Mouse (Mus musculus): ENCODE data around the gene Iqschfp. TPM values are rescaled to one million over a fixed set of nuclear protein-coding genes. Genes with fewer than 3 reads are reported as not detected.

Iqschfp gene
- polyA plus RNA-seq, 1 experiment from 2014 or later = not detected

DNA sequence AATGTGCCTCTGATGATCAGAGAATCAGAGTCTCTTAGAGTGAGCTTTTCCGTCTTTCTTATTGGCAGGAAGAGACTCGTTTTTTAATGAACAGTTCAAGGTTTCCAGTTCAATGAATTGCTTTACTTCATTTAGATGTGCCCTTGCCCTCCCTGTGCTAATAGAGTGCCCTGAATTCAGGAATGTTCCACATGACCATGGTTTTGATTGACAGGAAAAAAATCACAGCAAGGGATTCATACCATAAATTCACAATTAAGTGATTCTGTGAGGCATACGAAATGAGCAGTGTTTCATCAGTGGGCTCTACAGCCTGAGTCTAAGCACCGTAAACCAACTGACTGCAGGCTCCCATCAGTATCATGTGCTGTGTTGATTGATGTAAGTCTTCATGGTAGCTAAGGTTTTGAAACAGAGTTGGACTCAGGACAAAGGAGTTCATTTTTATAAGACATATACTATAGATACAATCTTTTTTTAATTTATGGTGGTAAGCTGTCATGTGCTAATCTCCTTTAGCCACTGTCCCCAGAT is 312.0 kb downstream of the Iqschfp start:
- H3K27me3 ChIP-seq (ENCODE audit: insufficient read depth, poor library complexity, severe bottlenecking) = no peaks in the 10 kb centered on the region
- WGBS = 75% methylated on average over 4 of the region's 4 CpGs

DNA sequence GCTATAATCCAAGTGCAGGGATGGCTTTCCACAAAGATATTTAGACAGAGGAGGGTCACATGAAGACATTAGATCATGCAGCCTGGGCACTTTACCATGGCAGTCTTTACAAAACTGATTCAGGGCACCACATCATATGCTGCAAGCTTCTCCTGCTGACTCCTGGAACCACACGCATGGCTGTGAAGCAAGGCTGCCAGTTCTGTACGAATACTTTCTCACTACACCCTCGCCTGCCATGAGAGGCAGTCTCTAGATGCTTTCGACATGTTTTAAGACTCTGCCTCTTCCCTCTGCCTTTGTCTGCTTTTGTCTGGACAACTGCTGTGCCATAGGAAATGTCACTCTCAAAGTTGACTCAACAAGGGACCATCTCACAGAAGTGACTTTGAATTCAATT is 318.4 kb downstream of the Iqschfp start:
- Histone ChIP-seq H3K9me3 (no peaks in the 10 kb centered on the region), H3K36me3 (no peaks in the 10 kb centered on the region), H3K4me3 (no peak overlapping the region), H3K4me1 (no peaks in the 10 kb centered on the region), H3K27ac (no peak overlapping the region), H3K27me3 (ENCODE audit: insufficient read depth, poor library complexity, severe bottlenecking) (no peaks in the 10 kb centered on the region)
- WGBS = 79% methylated on average over 4 of the region's 4 CpGs
- DNase-seq (ENCODE audit: low spot score) = no peak

More for the DNA sequence above, 312.0 kb downstream of the Iqschfp start:
- no peaks in the 10 kb centered on the region for H3K4me1 ChIP-seq
- no peak overlapping the region for H3K4me3 ChIP-seq
- H3K9me3 ChIP-seq = no peaks in the 10 kb centered on the region
- no peak for DNase-seq (ENCODE audit: low spot score)
- no peak overlapping the region for H3K27ac ChIP-seq
- no peaks in the 10 kb centered on the region for H3K36me3 ChIP-seq

DNA sequence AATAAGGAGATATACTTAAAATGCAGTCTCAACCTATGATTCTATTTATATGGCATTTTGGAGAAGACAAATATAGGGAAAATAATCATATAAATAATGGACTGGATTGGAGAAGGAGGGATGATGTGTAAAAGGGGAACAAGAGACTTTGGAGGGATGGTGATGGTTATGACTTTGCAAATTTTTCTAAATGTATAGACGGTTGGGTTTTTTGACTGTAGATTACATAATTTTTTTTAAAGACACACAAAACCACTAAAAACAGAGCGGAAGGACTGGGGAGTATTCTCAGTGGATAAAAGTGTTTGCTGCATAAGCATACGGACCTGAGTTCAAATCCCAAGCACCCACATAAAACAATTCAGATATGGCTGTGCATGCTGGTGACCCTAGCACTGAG is 329.4 kb downstream of the Iqschfp start:
- Histone ChIP-seq H3K27ac (no peak overlapping the region), H3K4me3 (no peak overlapping the region), H3K36me3 (no peaks in the 10 kb centered on the region), H3K9me3 (no peaks in the 10 kb centered on the region), H3K27me3 (ENCODE audit: insufficient read depth, poor library complexity, severe bottlenecking) (no peaks in the 10 kb centered on the region), H3K4me1 (no peaks in the 10 kb centered on the region)
- 87% methylated on average over 3 of the region's 3 CpGs for WGBS
- DNase-seq (ENCODE audit: low spot score) = no peak

DNA sequence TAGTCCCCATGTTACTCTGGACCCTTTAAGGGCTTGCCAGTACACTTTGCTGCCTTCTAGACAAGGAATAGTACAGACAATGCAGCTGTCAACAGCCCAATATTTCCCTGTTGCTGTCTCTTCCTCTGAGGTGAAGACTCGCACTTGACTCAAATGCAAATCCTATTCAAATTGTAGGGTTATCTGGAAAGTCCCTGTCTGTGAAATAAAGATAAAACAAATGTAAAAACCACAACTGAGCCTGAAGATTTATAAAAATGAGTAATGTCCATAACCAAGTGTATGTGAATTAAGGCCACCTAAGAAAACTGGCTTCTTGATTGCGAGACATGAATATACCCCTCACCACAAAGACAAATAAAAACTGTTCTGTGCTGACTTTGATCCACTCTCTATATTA is 347.9 kb downstream of the Iqschfp start:
- Histone ChIP-seq H3K36me3 (no peaks in the 10 kb centered on the region), H3K9me3 (no peaks in the 10 kb centered on the region), H3K27ac (no peak overlapping the region), H3K4me3 (no peak overlapping the region), H3K4me1 (no peaks in the 10 kb centered on the region), H3K27me3 (ENCODE audit: insufficient read depth, poor library complexity, severe bottlenecking) (no peaks in the 10 kb centered on the region)
- no peak for DNase-seq (ENCODE audit: low spot score)
- 74% methylated on average over 2 of the region's 2 CpGs for WGBS

DNA sequence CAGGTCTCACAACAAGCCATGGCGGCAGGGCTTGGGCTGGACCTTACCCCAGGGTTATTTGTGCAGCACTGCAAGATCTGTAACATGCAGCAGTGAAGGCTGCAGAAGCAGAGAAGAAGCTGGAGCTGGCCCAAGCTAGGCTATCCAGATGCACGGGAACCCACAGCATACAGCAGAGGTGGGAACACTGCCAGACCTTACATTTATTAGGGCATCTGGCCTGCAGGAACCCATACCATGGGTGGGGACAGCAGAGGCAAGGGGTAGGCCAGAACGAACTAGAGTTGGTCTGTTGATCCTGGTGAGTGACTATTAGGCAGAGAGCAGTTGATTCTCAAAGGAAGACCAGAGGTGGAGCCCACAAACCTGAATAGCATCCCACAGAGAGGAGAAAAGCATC is 351.2 kb downstream of the Iqschfp start:
- no peaks in the 10 kb centered on the region for H3K36me3 ChIP-seq
- H3K4me1 ChIP-seq = no peaks in the 10 kb centered on the region
- no peaks in the 10 kb centered on the region for H3K27me3 ChIP-seq (ENCODE audit: insufficient read depth, poor library complexity, severe bottlenecking)
- H3K9me3 ChIP-seq = no peaks in the 10 kb centered on the region
- no peak for DNase-seq (ENCODE audit: low spot score)
- no peak overlapping the region for H3K4me3 ChIP-seq
- 67% methylated on average over 3 of the region's 3 CpGs for WGBS
- H3K27ac ChIP-seq = no peak overlapping the region

DNA sequence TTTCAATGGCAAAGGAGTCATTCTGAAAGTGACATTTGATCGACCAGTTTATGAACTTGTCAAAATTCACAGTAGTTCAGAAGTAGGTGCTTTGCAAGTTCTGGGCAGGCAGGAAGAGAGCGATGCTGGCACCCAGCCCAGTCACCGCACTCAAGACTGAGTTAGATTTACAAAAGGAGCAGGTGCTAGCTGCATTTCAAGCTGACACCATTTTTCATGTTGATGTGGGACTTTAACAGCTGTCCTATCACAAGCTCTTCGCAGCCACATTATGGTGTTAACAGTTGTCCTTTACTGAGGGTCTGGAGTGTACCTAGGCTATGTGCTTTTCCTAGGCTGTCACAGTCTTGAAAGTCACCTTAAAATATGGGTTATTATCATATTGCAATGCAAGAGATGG is 354.1 kb downstream of the Iqschfp start:
- WGBS = 85% methylated on average over 4 of the region's 4 CpGs
- Histone ChIP-seq H3K27ac (no peak overlapping the region), H3K9me3 (no peaks in the 10 kb centered on the region), H3K36me3 (no peaks in the 10 kb centered on the region), H3K4me3 (no peak overlapping the region), H3K4me1 (no peaks in the 10 kb centered on the region), H3K27me3 (ENCODE audit: insufficient read depth, poor library complexity, severe bottlenecking) (no peaks in the 10 kb centered on the region)
- no peak for DNase-seq (ENCODE audit: low spot score)

DNA sequence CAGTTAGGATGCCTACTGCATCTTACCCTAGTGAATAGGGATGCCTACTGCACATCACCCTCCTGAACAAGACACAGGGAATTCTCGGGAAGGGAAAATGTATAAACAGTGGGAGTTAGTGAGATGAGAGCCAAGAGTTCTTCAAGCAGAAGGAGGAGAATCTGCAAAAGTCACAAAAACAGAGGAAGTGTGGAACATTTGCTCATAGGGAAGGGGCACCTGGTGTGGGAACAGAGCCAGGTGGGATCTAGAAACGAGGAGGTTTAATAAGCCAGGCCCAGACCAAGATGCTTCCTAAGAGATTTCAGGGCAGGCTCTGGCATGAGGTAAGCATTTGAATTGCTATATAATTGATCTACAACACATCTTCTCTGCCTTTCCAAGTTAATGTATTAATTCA is 358.6 kb downstream of the Iqschfp start:
- H3K36me3 ChIP-seq = no peaks in the 10 kb centered on the region
- 72% methylated on average over 2 of the region's 2 CpGs for WGBS
- no peaks in the 10 kb centered on the region for H3K27me3 ChIP-seq (ENCODE audit: insufficient read depth, poor library complexity, severe bottlenecking)
- no peaks in the 10 kb centered on the region for H3K4me1 ChIP-seq
- no peak overlapping the region for H3K4me3 ChIP-seq
- no peak for DNase-seq (ENCODE audit: low spot score)
- no peak overlapping the region for H3K27ac ChIP-seq
- no peaks in the 10 kb centered on the region for H3K9me3 ChIP-seq

DNA sequence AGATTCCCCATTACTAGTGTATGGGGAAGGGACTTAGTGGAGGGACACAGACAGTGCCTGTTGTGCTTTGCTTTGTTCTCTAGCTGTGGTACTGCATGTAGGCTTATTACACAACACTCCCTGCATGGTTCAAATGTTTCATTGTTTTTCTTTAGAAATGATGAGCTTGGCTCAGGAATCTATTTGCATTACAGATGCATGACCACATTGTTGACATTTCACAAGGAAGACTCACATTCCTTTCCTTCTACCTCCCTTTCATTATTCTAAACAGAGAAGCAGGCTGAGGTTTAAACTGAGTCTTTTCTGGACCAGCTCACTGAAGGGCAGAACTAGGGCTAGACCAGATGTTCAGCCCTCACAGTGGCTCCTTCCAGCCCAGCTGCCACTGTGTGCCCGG is 360.3 kb downstream of the Iqschfp start:
- 64% methylated on average over 1 of the region's 1 CpGs for WGBS
- no peaks in the 10 kb centered on the region for H3K36me3 ChIP-seq
- DNase-seq (ENCODE audit: low spot score) = no peak
- H3K4me3 ChIP-seq = no peak overlapping the region
- no peak overlapping the region for H3K27ac ChIP-seq
- no peaks in the 10 kb centered on the region for H3K4me1 ChIP-seq
- no peaks in the 10 kb centered on the region for H3K9me3 ChIP-seq
- no peaks in the 10 kb centered on the region for H3K27me3 ChIP-seq (ENCODE audit: insufficient read depth, poor library complexity, severe bottlenecking)

DNA sequence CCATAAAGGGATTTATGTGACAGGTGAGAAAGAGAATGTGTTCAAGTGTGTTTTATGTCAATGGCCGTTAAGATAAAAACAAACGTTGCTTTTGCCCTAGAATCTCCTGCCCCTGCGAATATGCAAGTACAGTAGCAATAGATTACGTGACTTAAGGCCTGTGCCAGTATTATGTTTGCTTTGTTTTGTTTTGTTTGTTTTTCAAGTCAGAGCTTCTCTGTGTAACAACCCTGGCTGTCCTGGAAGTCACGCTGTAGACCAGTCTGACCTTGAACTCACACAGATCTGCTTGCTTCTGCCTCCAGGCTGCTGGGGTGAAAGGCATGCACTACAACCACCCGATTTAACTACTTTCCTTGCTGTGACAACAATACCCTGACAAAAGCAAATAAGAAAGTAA is 370.3 kb downstream of the Iqschfp start:
- no peaks in the 10 kb centered on the region for H3K9me3 ChIP-seq
- H3K36me3 ChIP-seq = no peaks in the 10 kb centered on the region
- 63% methylated on average over 6 of the region's 6 CpGs for WGBS
- DNase-seq (ENCODE audit: low spot score) = no peak
- H3K4me3 ChIP-seq = no peak overlapping the region
- no peak overlapping the region for H3K27ac ChIP-seq
- no peaks in the 10 kb centered on the region for H3K4me1 ChIP-seq
- H3K27me3 ChIP-seq (ENCODE audit: insufficient read depth, poor library complexity, severe bottlenecking) = no peaks in the 10 kb centered on the region

DNA sequence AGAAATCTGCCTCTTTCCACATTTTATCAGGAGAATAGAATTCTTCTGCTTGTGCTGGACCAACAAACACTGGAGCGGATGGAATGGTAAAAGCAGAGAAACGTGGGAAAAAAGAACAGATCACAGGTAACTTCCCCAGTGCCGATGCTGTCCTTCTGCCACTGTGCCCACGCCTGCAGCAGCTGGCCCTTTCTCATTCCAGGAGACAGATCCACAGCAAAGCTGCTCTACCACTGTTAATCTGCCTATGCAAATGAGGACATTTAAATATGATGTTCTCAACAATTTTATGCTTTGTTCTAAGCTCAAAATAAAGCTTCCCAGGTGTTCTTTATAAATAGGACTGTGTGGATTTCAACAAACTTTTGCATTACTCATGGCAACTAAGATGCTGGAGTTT is 375.9 kb downstream of the Iqschfp start:
- 85% methylated on average over 4 of the region's 4 CpGs for WGBS
- H3K27ac ChIP-seq = no peak overlapping the region
- H3K27me3 ChIP-seq (ENCODE audit: insufficient read depth, poor library complexity, severe bottlenecking) = no peaks in the 10 kb centered on the region
- H3K9me3 ChIP-seq = no peaks in the 10 kb centered on the region
- no peaks in the 10 kb centered on the region for H3K4me1 ChIP-seq
- H3K36me3 ChIP-seq = no peaks in the 10 kb centered on the region
- DNase-seq (ENCODE audit: low spot score) = no peak
- no peak overlapping the region for H3K4me3 ChIP-seq

DNA sequence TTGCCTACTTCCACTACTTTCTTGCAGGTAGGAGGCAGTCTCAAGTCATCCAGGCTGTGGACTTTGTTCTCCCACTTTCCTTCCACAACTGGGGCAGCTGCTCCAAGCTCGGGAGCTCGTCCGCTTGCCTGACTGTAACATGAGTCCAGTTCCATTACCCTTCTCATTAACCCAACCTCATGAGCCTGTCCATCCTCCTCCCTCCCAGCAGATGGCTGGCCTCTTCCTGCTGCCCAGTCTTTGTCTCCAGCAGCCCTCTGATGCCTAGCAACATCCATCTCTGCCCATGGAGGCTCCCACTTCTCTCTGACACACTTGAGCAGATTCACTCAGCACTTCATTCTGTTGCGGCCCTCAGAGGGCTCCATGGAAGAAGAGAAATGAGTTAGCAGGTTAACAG is 377.2 kb downstream of the Iqschfp start:
- Histone ChIP-seq H3K36me3 (no peaks in the 10 kb centered on the region), H3K4me3 (no peak overlapping the region), H3K9me3 (no peaks in the 10 kb centered on the region), H3K27me3 (ENCODE audit: insufficient read depth, poor library complexity, severe bottlenecking) (no peaks in the 10 kb centered on the region), H3K4me1 (no peaks in the 10 kb centered on the region), H3K27ac (no peak overlapping the region)
- WGBS = 89% methylated on average over 4 of the region's 4 CpGs
- DNase-seq (ENCODE audit: low spot score) = no peak

DNA sequence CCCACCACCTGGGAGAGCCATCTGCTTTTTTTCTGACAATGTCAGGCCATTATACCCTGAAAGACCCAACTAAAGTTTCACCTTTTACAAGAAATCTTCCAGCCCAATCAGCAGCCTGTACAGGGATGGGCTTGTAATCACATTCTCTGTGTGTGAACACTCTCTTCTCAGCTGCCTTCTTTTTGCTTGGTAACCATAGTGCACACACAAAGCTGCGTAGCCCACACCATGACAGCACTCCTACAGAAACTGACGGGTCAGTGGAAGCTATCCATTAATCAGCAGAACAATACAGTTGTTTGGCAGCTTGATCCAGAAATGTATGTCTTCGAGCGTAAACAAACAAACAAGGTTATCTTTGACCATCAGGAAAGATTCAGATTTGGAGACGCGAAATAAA is 378.2 kb downstream of the Iqschfp start:
- no peaks in the 10 kb centered on the region for H3K27me3 ChIP-seq (ENCODE audit: insufficient read depth, poor library complexity, severe bottlenecking)
- no peaks in the 10 kb centered on the region for H3K9me3 ChIP-seq
- H3K4me1 ChIP-seq = no peaks in the 10 kb centered on the region
- H3K4me3 ChIP-seq = no peak overlapping the region
- H3K36me3 ChIP-seq = no peaks in the 10 kb centered on the region
- no peak for DNase-seq (ENCODE audit: low spot score)
- no peak overlapping the region for H3K27ac ChIP-seq
- WGBS = 82% methylated on average over 6 of the region's 6 CpGs

DNA sequence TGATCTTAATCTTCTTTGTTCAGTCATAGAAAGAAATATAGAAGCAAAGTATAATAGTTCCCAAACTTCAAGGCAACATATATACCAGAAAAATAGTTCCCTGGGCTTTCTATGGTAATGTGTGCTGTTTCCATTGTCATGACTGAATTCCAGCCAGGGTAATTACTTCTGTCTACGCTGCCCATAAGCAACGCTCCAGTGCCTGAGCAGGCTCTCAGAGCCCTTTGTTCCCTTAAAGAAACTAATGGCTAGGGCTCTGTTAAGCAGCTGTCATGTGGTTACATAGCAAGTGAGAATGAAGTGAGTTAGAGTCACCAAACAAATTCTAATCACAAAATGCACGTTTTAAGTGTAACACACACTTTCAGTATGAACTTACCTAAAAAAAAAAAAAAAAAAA is 379.4 kb downstream of the Iqschfp start:
- no peak overlapping the region for H3K27ac ChIP-seq
- H3K4me1 ChIP-seq = no peaks in the 10 kb centered on the region
- no peak for DNase-seq (ENCODE audit: low spot score)
- H3K36me3 ChIP-seq = no peaks in the 10 kb centered on the region
- H3K9me3 ChIP-seq = no peaks in the 10 kb centered on the region
- H3K27me3 ChIP-seq (ENCODE audit: insufficient read depth, poor library complexity, severe bottlenecking) = no peaks in the 10 kb centered on the region
- H3K4me3 ChIP-seq = no peak overlapping the region
- WGBS = 67% methylated on average over 3 of the region's 3 CpGs

DNA sequence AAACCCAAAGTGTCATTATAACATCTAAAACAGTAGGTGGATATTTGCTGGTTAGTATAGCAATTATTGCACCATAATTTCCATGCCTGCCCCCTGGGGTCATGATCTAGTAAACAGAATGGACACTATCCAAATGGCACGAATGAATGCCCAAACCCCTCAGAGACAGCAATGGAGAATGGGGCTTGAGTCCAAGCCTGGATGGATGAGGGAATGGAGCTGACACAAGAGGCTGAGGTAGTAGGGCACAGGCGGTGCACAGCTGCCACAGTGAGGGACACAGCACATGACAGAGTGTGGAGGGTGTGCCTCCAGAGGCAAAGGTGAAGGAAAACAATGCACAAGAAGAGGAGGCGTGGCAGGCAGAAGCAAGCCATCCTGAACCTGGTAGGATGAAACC is 379.8 kb downstream of the Iqschfp start:
- 81% methylated on average over 3 of the region's 3 CpGs for WGBS
- H3K4me1 ChIP-seq = no peaks in the 10 kb centered on the region
- no peaks in the 10 kb centered on the region for H3K27me3 ChIP-seq (ENCODE audit: insufficient read depth, poor library complexity, severe bottlenecking)
- H3K9me3 ChIP-seq = no peaks in the 10 kb centered on the region
- H3K4me3 ChIP-seq = no peak overlapping the region
- no peak overlapping the region for H3K27ac ChIP-seq
- DNase-seq (ENCODE audit: low spot score) = no peak
- no peaks in the 10 kb centered on the region for H3K36me3 ChIP-seq

Measured in heart, embryonic 10.5 days (tissue).